Mouse (Mus musculus): ENCODE measurements around the gene Ispd. TPM values are rescaled to one million over a fixed set of nuclear protein-coding genes. Genes with fewer than 3 reads are reported as not detected.

Ispd gene
- total RNA-seq, 2 experiments from 2014 or later, result 10.1 to 13.6 TPM

GRCm38 (mm10) chr12:36456002-36456401 lies 74.8 kb downstream of the Ispd start:
- intact Hi-C loops (cut with DNase I), result no loop called here
- no peak for DNase-seq (ENCODE audit: low spot score in 2 of 2)

- intact Hi-C loops (cut with DNase I), result no loop called here
- no peak for DNase-seq (ENCODE audit: low spot score in 2 of 2)
Observed at GRCm38 (mm10) chr12:36457726-36458125, 76.5 kb downstream of the Ispd start.

GRCm38 (mm10) chr12:36468325-36469044 lies 87.2 kb downstream of the Ispd start:
- intact Hi-C loops (cut with DNase I), result no loop called here
- DNase-seq (ENCODE audit: low spot score in 2 of 2), result no peak

- intact Hi-C loops (cut with DNase I), result no loop called here
- DNase-seq (ENCODE audit: low spot score in 2 of 2), result peak in 1 of 2 experiments; percentile 30
Observed at GRCm38 (mm10) chr12:36471411-36471810, 90.2 kb downstream of the Ispd start.

- no peak for DNase-seq (ENCODE audit: low spot score in 2 of 2)
- intact Hi-C loops (cut with DNase I), result no loop called here
Observed at GRCm38 (mm10) chr12:36474171-36474570, 92.9 kb downstream of the Ispd start.

GRCm38 (mm10) chr12:36475269-36475668 lies 94.0 kb downstream of the Ispd start:
- no peak for DNase-seq (ENCODE audit: low spot score in 2 of 2)
- intact Hi-C loops (cut with DNase I), result no loop called here

GRCm38 (mm10) chr12:36476476-36476875 lies 95.2 kb downstream of the Ispd start:
- DNase-seq (ENCODE audit: low spot score in 2 of 2), result no peak
- intact Hi-C loops (cut with DNase I), result no loop called here

- no peak for DNase-seq (ENCODE audit: low spot score in 2 of 2)
- intact Hi-C loops (cut with DNase I), result no loop called here
Observed at GRCm38 (mm10) chr12:36477501-36477900, 96.3 kb downstream of the Ispd start.

GRCm38 (mm10) chr12:36477926-36478325 lies 96.7 kb downstream of the Ispd start:
- intact Hi-C loops (cut with DNase I), result no loop called here
- no peak for DNase-seq (ENCODE audit: low spot score in 2 of 2)

- DNase-seq (ENCODE audit: low spot score in 2 of 2), result no peak
- intact Hi-C loops (cut with DNase I), result no loop called here
Observed at GRCm38 (mm10) chr12:36481742-36482141, 100.5 kb downstream of the Ispd start.

GRCm38 (mm10) chr12:36483346-36483745 lies 102.1 kb downstream of the Ispd start:
- DNase-seq (ENCODE audit: low spot score in 2 of 2), result no peak
- intact Hi-C loops (cut with DNase I), result no loop called here

GRCm38 (mm10) chr12:36497565-36497964 lies 116.3 kb downstream of the Ispd start:
- intact Hi-C loops (cut with DNase I), result no loop called here

GRCm38 (mm10) chr12:36507111-36507903 lies 126.1 kb downstream of the Ispd start:
- DNase-seq (ENCODE audit: low spot score in 2 of 2), result no peak
- intact Hi-C loops (cut with DNase I), result no loop called here

More at GRCm38 (mm10) chr12:36497565-36497964, 116.3 kb downstream of the Ispd start:
- no peak for DNase-seq (ENCODE audit: low spot score in 2 of 2)

- intact Hi-C loops (cut with DNase I), result no loop called here
- DNase-seq (ENCODE audit: low spot score in 2 of 2), result no peak
Observed at GRCm38 (mm10) chr12:36509954-36510642, 128.8 kb downstream of the Ispd start.

GRCm38 (mm10) chr12:36521774-36522173 lies 140.5 kb downstream of the Ispd start:
- no peak for DNase-seq (ENCODE audit: low spot score in 2 of 2)
- intact Hi-C loops (cut with DNase I), result no loop called here

GRCm38 (mm10) chr12:36523515-36523914 lies 142.3 kb downstream of the Ispd start:
- intact Hi-C loops (cut with DNase I), result no loop called here
- no peak for DNase-seq (ENCODE audit: low spot score in 2 of 2)

- intact Hi-C loops (cut with DNase I), result no loop called here
- no peak for DNase-seq (ENCODE audit: low spot score in 2 of 2)
Observed at GRCm38 (mm10) chr12:36530920-36531319, 149.7 kb downstream of the Ispd start.

GRCm38 (mm10) chr12:36531421-36532072 lies 150.3 kb downstream of the Ispd start:
- no peak for DNase-seq (ENCODE audit: low spot score in 2 of 2)
- intact Hi-C loops (cut with DNase I), result no loop called here

- DNase-seq (ENCODE audit: low spot score in 2 of 2), result no peak
- intact Hi-C loops (cut with DNase I), result no loop called here
Observed at GRCm38 (mm10) chr12:36532525-36532924, 151.3 kb downstream of the Ispd start.
